Mouse (Mus musculus) neutrophil, adult 59 days (primary cell): ENCODE data around the gene Psmb9. TPM values are rescaled to one million over a fixed set of nuclear protein-coding genes. Genes with fewer than 3 reads are reported as not detected.

Experiments used
- total RNA-seq, 2 experiments: library from RNA; stranded (reverse); gene quantifications; 1 replicate in 1 of 2; 2 replicates in 1 of 2; pipeline ENCODE4 v1.2.4; 2023

The Psmb9 gene
- 10 to 100 TPM; 87.2 to 92.0 TPM for total RNA-seq

GRCm38 (mm10) chr17:34187261-34187916 is at the start of gene Psmb9, which contains the start of gene Tap1:
TSS of gene Psmb9 (minus strand) at chr17:34187764.
TSS of gene Tap1 (plus strand) at chr17:34187553.

DNA sequence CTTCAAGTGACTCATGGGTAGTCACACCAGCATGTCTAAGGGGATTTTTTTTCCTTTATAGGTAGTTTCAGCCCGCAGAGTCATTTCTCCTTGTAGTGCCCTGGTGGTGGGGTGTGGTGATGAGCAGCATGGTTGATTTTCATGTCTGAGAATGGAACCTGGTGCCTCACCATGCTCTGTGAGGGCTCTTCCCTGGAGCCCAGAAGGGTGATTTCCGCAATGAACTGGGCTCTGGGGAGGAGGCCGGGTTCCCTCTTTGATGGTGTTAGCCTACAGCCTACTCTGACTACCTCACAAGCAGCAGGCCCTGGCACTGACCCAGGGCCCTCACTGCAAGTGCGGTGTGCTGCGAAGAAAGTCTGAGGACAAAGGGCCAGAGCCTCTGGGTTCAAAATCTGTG is 15.9 kb upstream of the Psmb9 start, which contains the start of gene Tap2:
Gene Tap2 (plus strand): TSS at position 84 of the 400 bp plus-strand sequence.

DNA sequence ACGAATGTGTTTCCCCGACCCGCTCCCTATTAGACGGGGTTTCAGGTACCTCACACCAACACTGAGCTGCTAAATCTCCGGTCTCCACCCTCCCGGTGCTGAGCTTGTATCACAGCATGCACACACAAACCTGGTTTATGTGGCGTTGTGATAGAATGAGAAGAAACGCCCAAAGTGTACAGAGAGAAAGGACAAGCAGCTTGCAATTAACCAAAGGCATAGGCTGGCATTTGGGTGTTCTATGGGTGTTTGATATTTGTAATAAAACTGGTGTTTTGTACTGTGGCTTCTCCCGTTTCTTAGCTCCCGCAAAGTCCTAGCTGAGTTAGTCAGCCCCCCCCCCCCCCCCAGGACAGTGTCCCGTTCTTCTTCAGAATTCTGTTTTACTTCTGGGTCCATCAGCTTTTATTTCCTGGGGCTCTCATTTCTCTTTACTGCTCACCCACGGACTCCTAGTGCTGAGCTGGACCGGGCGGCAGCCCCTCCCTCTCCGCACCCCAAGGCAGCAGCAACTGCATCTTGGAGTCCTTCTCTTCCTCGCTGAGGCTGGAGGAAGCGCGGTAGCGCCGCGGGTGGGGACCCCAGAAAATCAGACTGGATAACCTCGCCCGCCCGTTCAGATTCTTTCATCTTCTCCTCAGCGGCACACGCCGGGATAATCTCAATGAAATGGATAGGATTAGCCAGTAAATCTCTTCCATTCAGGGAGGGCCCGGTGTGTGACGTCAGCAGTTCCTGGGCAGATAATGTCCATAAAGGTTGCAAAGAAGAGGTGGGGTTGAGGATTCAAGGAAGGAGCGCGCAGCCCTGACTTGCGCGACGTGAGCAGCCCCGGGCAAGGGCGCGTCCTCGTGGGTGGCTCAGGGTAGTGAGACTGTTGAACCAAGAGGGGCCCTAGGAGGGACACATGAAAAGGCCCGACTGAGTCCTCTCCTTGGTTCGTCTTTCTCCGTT is 9.7 kb upstream of the Psmb9 start, which contains the start of gene Psmb8:
Gene Psmb8 (plus strand): TSS at position 781 of the 954 bp plus-strand sequence.

DNA sequence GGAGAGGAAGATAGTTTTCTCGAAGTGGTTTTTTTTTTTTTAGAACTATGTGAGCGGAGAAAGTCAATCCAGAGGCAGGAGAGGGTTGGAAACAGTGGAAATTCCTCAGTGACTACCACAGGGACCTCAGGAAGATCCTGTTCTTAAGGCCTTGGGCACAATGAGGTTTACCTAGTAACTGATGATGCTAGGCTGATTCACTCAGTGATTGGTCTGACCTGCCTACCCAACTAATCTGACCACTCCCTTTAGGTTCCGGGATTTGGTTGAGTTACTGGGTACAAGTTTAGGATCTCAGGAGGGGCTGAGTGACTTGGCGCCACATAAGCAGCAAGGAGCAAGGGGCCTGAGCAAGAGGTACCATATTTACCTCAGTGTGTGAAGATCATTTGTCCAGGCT is 34.6 kb downstream of the Psmb9 start, which contains the start of gene H2-DMb1:
Gene H2-DMb1 (plus strand): TSS at position 150 of the 400 bp plus-strand sequence.

DNA sequence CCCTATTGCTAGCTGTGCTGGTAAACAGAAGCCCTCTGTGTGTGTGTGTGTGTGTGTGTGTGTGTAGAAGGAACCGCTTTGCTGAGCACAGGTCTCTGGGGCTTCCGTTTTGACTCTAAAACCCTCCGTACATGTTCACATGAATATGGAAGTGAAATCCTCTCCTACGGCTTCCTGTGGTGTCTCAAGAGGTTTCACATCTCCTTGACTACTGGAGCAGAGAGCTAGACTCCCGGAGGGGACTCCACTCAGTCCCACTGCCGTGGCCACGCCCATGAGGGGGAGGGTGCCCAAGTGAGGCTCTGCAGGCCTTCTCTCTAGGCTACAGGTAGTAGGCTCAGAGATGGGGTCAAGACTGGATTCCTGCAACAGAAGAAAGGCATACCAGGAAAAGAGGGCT is 44.5 kb downstream of the Psmb9 start, which contains the start of gene H2-DMb2:
Gene H2-DMb2 (plus strand): TSS at position 275 of the 400 bp plus-strand sequence.

Other genes starting within 250 kb of the Psmb9 start
- 10 to 100 TPM; 56.6 to 57.6 TPM for gene Pfdn6, start 247.4 kb downstream of the Psmb9 start, total RNA-seq
- gene Wdr46, start 247.1 kb downstream of the Psmb9 start, total RNA-seq: 10 to 100 TPM; 18.7 to 20.9 TPM
- 10 to 100 TPM; 10.7 to 12.0 TPM for gene B3galt4, start 236.3 kb downstream of the Psmb9 start, total RNA-seq
- gene Vps52, start 232.0 kb downstream of the Psmb9 start, total RNA-seq: 10 to 100 TPM; 51.7 to 59.1 TPM
- gene Rps18, start 231.8 kb downstream of the Psmb9 start, total RNA-seq: 100 to 1,000 TPM; 438 to 472 TPM
- gene H2-K1, start 187.4 kb downstream of the Psmb9 start, total RNA-seq: 100 to 1,000 TPM; 950 to 982 TPM
- 10 to 100 TPM; 13.7 to 14.8 TPM for gene Ring1, start 163.1 kb downstream of the Psmb9 start, total RNA-seq
- gene H2-Ke6, start 159.7 kb downstream of the Psmb9 start, total RNA-seq: 10 to 100 TPM; 69.5 to 70.9 TPM
- 10 to 100 TPM; 60.0 to 81.8 TPM for gene Slc39a7, start 156.1 kb downstream of the Psmb9 start, total RNA-seq
- gene Rxrb, start 156.0 kb downstream of the Psmb9 start, total RNA-seq: 10 to 100 TPM; 57.4 to 59.4 TPM
- 1 to 10 TPM; 4.2 to 7.9 TPM for gene Col11a2, start 148.3 kb downstream of the Psmb9 start, total RNA-seq
- 1 to 10 TPM; 1.5 to 1.8 TPM for gene H2-Oa, start 95.4 kb downstream of the Psmb9 start, total RNA-seq
- gene H2-DMa, start 68.2 kb downstream of the Psmb9 start, total RNA-seq: 10 to 100 TPM; 52.3 to 73.6 TPM
- 100 to 1,000 TPM; 173 to 194 TPM for gene Brd2, start 65.1 kb downstream of the Psmb9 start, total RNA-seq
- 10 to 100 TPM; 23.5 to 25.0 TPM for gene H2-DMb2, start 44.5 kb downstream of the Psmb9 start, total RNA-seq
- gene H2-DMb1, start 34.7 kb downstream of the Psmb9 start, total RNA-seq: 10 to 100 TPM; 34.0 to 36.4 TPM
- gene Tap1, start 211 bp downstream of the Psmb9 start, total RNA-seq: 10 to 100 TPM; 52.6 to 57.7 TPM
- gene Psmb8, start 10.0 kb upstream of the Psmb9 start, total RNA-seq: 100 to 1,000 TPM in 1 of 2 experiments, 10 to 100 TPM in 1; 99.8 to 111 TPM
- gene Tap2, start 15.8 kb upstream of the Psmb9 start, total RNA-seq: 10 to 100 TPM; 71.9 to 84.9 TPM
- gene H2-Ob, start 51.1 kb upstream of the Psmb9 start, total RNA-seq: 1 to 10 TPM; 2.9 to 3.4 TPM
- gene H2-Ab1, start 69.9 kb upstream of the Psmb9 start, total RNA-seq: 10 to 100 TPM; 45.1 to 87.0 TPM
- 10 to 100 TPM; 40.3 to 76.5 TPM for gene H2-Aa, start 100.1 kb upstream of the Psmb9 start, total RNA-seq
- 10 to 100 TPM; 19.5 to 42.5 TPM for gene H2-Eb1, start 118.1 kb upstream of the Psmb9 start, total RNA-seq
- under 1 TPM; 0.09 to 0.13 TPM for gene H2-Eb2, start 137.9 kb upstream of the Psmb9 start, total RNA-seq
- 1 to 10 TPM; 3.3 TPM for gene Btnl2, start 167.1 kb upstream of the Psmb9 start, total RNA-seq
- gene Btnl1, start 189.4 kb upstream of the Psmb9 start, total RNA-seq: not detected
- under 1 TPM; 0.57 to 0.69 TPM for gene BC051142, start 211.1 kb upstream of the Psmb9 start, total RNA-seq